Mouse (Mus musculus) macrophage (primary cell): ENCODE measurements around the gene Espn. TPM values are rescaled to one million over a fixed set of nuclear protein-coding genes. Genes with fewer than 3 reads are reported as not detected.

Experiments
- H3K27ac ChIP-seq: fragments of 350-480 bp; formaldehyde crosslinking; 2 replicates; pipeline ENCODE4 v1.9.0; 2021
- H3K36me3 ChIP-seq: fragments of 350-480 bp; formaldehyde crosslinking; 2 replicates; pipeline ENCODE4 v1.9.0; 2021; ENCODE audit errors: inconsistent target
- H3K4me3 ChIP-seq: fragments of 350-480 bp; formaldehyde crosslinking; 2 replicates; pipeline ENCODE4 v1.9.0; 2021; ENCODE audit errors: inconsistent target
- H3K79me2 ChIP-seq: fragments of 350-480 bp; formaldehyde crosslinking; 2 replicates; pipeline ENCODE4 v1.9.0; 2021; ENCODE audit errors: inconsistent target
- WGBS: methylation state at CpG from one replicate; pipeline ENCODE4 v1.1.7; 2026; ENCODE audit warnings: inconsistent platforms; ENCODE audit not compliant: missing documents; 5-methylcytosine and 5-hydroxymethylcytosine counted together
- polyA plus RNA-seq: library from polyadenylated mRNA; stranded (reverse); fragments of 250-400 nt; gene quantifications from 3 replicates; pipeline ENCODE4 v1.2.4, GENCODE M21; 2018; ENCODE audit warnings: inconsistent platforms

Gene Espn
- polyA plus RNA-seq, 1 experiment from 2014 or later: 0.34 TPM

GRCm38 (mm10) chr4:152092751-152093293 lies 59.3 kb downstream of the Espn start:
- Histone ChIP-seq H3K4me3 (no peak overlapping the region), H3K79me2 (no peaks in the 10 kb centered on the region), H3K36me3 (no peaks in the 10 kb centered on the region), H3K27ac (no peak overlapping the region)
- WGBS: 97% methylated on average over 7 of the region's 8 CpGs

DNA sequence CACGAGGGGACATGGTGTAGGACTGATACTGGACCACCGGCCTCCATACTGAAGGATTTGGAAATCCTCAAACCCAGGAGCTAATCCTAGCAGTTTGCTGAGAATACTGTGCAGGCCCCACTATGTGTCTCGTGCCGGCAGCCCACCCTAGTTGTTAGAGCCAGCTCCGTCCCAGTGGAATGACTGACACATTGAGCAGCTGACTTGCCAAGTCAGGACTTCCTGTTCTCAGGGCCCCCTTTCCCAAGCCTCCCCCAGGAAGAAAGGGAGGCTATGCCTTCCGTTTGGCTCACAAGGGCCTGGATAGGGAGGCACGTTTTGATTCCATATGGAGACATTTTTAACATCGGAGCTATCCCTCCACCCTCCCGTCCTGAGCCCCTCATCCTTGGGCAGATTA lies 62.0 kb downstream of the Espn start:
- Histone ChIP-seq H3K79me2 (no peaks in the 10 kb centered on the region), H3K4me3 (no peak overlapping the region), H3K36me3 (no peaks in the 10 kb centered on the region), H3K27ac (no peak overlapping the region)
- WGBS: 95% methylated on average over 9 of the region's 9 CpGs

DNA sequence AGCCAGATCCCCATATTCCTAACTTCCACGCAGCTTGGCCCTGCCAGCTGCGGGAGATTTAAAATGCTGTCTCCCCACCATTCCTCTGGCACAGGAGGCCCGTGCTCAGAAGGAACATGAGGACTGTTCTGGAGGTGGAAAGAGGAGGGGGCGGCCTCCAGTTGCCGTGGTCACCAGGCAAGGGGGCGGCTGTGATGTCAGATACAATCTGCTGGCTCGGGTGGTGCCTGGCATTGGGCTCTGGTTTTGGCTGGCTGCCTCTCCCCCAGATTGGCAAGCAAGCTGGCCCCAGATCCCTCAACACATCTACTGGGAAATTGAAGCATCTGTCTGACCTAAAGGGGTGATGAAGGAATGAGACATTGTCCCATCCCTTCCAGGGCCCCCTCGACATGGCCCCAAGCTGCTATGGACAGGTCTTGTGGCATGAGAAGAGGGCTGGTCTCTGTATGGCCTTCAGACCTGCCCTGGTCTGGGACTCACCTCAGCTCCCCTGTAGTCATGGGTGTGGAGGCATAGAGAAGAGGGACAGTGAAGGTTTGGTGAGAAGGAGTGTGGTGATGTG lies 63.5 kb downstream of the Espn start:
- H3K27ac ChIP-seq: no peak overlapping the region
- no peaks in the 10 kb centered on the region for H3K36me3 ChIP-seq
- no peak overlapping the region for H3K4me3 ChIP-seq
- no peaks in the 10 kb centered on the region for H3K79me2 ChIP-seq
- WGBS: 60% methylated on average over 8 of the region's 8 CpGs

DNA sequence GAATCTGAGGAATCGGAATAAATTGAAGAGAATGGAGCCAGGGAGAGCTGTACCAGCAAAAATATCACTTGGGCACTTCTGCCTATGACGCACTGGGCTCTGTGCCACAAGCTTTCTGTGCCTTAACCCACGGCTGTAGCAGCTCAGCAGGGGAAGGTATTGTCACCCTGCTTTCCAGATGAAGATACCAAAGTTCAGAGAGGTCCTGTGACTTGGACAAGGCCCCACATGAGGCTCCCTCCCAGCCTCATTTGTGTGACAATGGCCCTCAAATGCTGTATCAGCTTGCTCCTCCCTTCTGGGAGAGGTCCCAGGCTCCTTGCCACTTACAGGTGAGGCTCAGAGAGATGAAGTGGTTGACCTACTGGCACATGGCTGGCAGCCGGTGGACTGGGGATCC lies 64.0 kb downstream of the Espn start:
- Histone ChIP-seq H3K79me2 (no peaks in the 10 kb centered on the region), H3K4me3 (no peak overlapping the region), H3K27ac (no peak overlapping the region), H3K36me3 (no peaks in the 10 kb centered on the region)
- whole genome bisulfite sequencing: 18% methylated on average over 4 of the region's 4 CpGs

- no peak overlapping the region for H3K27ac ChIP-seq
- H3K79me2 ChIP-seq: no peaks in the 10 kb centered on the region
- no peaks in the 10 kb centered on the region for H3K36me3 ChIP-seq
- 5% methylated on average over 12 of the region's 12 CpGs for WGBS
- no peak overlapping the region; the same call in 1 of the 2 replicates for H3K4me3 ChIP-seq
Observed at GRCm38 (mm10) chr4:152087211-152088081, 64.7 kb downstream of the Espn start.

- no peaks in the 10 kb centered on the region for H3K36me3 ChIP-seq
- 1% methylated on average over 68 of the region's 92 CpGs for WGBS
- H3K4me3 ChIP-seq: no peak overlapping the region; the same call in 1 of the 2 replicates
- no peak overlapping the region for H3K27ac ChIP-seq
- H3K79me2 ChIP-seq: no peaks in the 10 kb centered on the region
Observed at GRCm38 (mm10) chr4:152086505-152087210, 65.5 kb downstream of the Espn start.

DNA sequence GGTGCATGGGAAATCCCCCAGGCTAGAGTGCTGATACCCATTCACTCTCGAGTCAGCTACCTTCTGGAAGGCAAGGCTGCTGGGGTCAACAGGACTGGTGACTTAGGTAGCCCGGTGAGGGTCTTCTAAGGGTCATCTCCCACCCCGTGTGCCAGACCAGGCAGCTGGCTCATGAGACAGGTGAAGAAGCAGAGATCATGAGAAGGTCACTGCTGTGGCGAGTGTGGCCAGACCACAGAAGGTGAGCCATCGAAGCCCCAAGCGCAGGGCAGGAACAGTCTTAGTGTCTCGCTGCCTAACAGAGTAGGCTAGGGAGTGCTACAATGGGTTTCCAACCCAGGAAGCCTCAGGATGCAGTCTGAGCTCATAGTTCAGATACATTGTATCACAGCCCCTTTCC lies 67.6 kb downstream of the Espn start:
- Histone ChIP-seq H3K4me3 (no peak overlapping the region), H3K27ac (no peak overlapping the region), H3K36me3 (no peaks in the 10 kb centered on the region), H3K79me2 (no peaks in the 10 kb centered on the region)
- WGBS: 94% methylated on average over 7 of the region's 7 CpGs

DNA sequence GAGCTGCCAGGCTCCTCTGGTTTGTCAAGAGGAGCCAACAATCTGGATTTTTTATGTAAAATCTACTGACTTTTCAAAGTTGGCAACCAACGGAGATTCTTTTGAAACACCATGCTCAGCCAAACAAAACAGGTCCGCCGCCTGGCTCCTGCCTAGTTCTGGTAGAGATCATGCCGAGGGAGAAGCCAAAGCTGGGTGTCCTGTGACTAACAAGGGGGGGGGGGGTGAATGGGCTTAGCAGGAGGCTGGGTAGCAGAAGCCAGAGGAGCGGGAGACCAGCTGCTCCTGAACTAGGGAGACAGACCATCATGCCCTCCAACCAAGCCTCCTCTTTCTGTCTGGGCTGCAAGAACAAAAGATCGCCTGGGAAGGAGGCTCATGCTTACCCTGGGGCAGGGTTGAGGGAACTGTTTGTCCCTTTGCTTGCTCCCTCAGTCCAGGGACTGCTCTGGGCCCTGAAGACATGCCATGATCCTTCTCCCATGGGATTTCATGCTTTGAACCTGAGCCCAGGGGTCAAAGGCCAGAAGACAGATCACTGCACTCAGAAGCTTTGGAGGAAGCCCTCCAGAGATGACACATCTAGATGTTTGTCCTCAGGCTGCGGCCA lies 68.5 kb downstream of the Espn start:
- Histone ChIP-seq H3K4me3 (no peak overlapping the region), H3K79me2 (no peaks in the 10 kb centered on the region), H3K27ac (no peak overlapping the region), H3K36me3 (no peaks in the 10 kb centered on the region)
- WGBS: 90% methylated on average over 7 of the region's 7 CpGs

DNA sequence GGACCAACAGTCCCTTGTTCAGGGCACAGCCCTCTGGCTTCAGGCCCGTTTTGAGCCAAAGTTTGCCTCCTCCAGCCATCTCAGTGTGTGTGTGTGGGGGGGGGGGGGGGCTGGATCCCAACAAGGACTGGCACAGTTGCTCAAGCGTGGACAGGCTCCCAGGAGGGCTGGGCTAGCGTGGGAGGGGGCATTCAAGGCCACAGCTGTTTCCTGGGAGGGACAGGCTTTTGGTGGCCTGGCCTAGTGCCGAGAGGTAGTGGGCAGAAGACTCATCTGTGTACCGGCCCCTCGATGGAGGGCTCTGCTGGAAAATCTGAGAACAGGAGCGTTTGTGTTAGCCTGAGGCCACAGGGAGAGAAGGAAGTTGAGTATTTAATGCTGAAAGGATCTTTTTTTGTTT lies 72.2 kb downstream of the Espn start:
- Histone ChIP-seq H3K36me3 (no peaks in the 10 kb centered on the region), H3K79me2 (no peaks in the 10 kb centered on the region), H3K27ac (no peak overlapping the region), H3K4me3 (no peak overlapping the region)
- 48% methylated on average over 7 of the region's 7 CpGs for WGBS

- H3K36me3 ChIP-seq: no peaks in the 10 kb centered on the region
- H3K27ac ChIP-seq: no peak overlapping the region
- no peaks in the 10 kb centered on the region for H3K79me2 ChIP-seq
- H3K4me3 ChIP-seq: no peak overlapping the region
- 97% methylated on average over 3 of the region's 3 CpGs for WGBS
Observed at GRCm38 (mm10) chr4:152079261-152079660, 72.9 kb downstream of the Espn start.

- 53% methylated on average over 10 of the region's 10 CpGs for WGBS
Observed at GRCm38 (mm10) chr4:152078105-152078530, 74.1 kb downstream of the Espn start.

GRCm38 (mm10) chr4:152077191-152077590 lies 75.0 kb downstream of the Espn start:
- H3K4me3 ChIP-seq: no peak overlapping the region
- H3K27ac ChIP-seq: no peak overlapping the region
- no peaks in the 10 kb centered on the region for H3K79me2 ChIP-seq
- 96% methylated on average over 9 of the region's 9 CpGs for WGBS
- H3K36me3 ChIP-seq: no peaks in the 10 kb centered on the region

More at GRCm38 (mm10) chr4:152078105-152078530, 74.1 kb downstream of the Espn start:
- Histone ChIP-seq H3K27ac (no peak overlapping the region), H3K79me2 (no peaks in the 10 kb centered on the region), H3K36me3 (no peaks in the 10 kb centered on the region), H3K4me3 (no peak overlapping the region)

- Histone ChIP-seq H3K4me3 (no peak overlapping the region), H3K36me3 (no peaks in the 10 kb centered on the region), H3K79me2 (no peaks in the 10 kb centered on the region), H3K27ac (no peak overlapping the region)
- WGBS: 94% methylated on average over 9 of the region's 9 CpGs
Observed at GRCm38 (mm10) chr4:152074548-152074947, 77.6 kb downstream of the Espn start.

DNA sequence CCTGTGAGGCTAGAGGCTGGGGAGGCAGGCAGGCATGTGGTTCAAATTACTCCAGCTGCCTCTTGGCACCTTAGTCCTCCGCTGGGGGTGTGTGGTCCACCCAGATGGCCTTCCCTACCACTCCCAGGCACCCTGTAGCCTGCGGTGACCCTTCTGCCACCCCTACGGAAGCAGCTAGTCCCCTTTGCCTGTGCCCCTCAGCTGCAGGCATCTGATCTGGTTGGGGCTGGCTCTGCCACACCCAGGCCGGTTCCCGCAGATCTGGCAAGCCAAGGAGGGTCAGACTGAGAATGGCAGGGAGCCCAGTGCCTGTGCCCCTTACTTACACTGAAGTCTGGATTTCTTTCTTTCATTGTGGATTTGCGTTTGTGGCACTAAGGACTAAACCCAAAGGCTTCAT lies 78.5 kb downstream of the Espn start:
- Histone ChIP-seq H3K79me2 (no peaks in the 10 kb centered on the region), H3K27ac (no peak overlapping the region), H3K36me3 (no peaks in the 10 kb centered on the region), H3K4me3 (no peak overlapping the region)
- WGBS: 97% methylated on average over 6 of the region's 6 CpGs
